Mouse (Mus musculus) MEL (cell line): ENCODE results near the gene Tbc1d20.

Experiments
- BHLHE40 ChIP-seq: IDR thresholded peaks from 2 replicates; pipeline ENCODE4 v1.6.1; 2012; ENCODE audit warnings: low read depth, mild to moderate bottlenecking, inconsistent platforms, low read length, improper control_type of control experiment, borderline replicate concordance
- CTCF ChIP-seq, 3 experiments: IDR thresholded peaks in 2 of 3; conservative IDR thresholded peaks in 1 of 3; 2 replicates each; pipeline ENCODE4 v1.5.1; 2011 to 2012; ENCODE audit warnings: low read length in 3 of 3, low read depth in 2 of 3, mild to moderate bottlenecking in 2 of 3, improper control_type of control experiment in 1 of 3, inconsistent platforms in 1 of 3, mixed read lengths in 1 of 3, moderate library complexity in 1 of 3; ENCODE audit not compliant: control insufficient read depth in 1 of 3, insufficient read depth in 1 of 3, poor library complexity in 1 of 3, severe bottlenecking in 1 of 3
- ELF1 ChIP-seq: IDR thresholded peaks from 2 replicates; pipeline ENCODE4 v1.6.1; 2014; ENCODE audit warnings: low read depth, mild to moderate bottlenecking, inconsistent platforms, low read length, improper control_type of control experiment, moderate library complexity
- EP300 ChIP-seq, 2 experiments: IDR thresholded peaks; 2 replicates each; pipeline ENCODE4 v1.6.1; 2011; ENCODE audit warnings: improper control_type of control experiment in 2 of 2, low read length in 2 of 2, low read depth in 1 of 2, mild to moderate bottlenecking in 1 of 2
- GATA1 ChIP-seq: IDR thresholded peaks from 2 replicates; pipeline ENCODE4 v1.6.1; 2011; ENCODE audit warnings: low read depth, low read length, improper control_type of control experiment
- MAX ChIP-seq: IDR thresholded peaks from 2 replicates; pipeline ENCODE4 v1.6.1; 2011; ENCODE audit warnings: low read length, improper control_type of control experiment
- POLR2A ChIP-seq, 2 experiments: IDR thresholded peaks; 2 replicates each; pipeline ENCODE4 v1.6.1; 2011 to 2012; ENCODE audit warnings: low read length in 2 of 2, mild to moderate bottlenecking in 2 of 2, control low read depth in 1 of 2, improper control_type of control experiment in 1 of 2, low read depth in 1 of 2, moderate library complexity in 1 of 2; ENCODE audit not compliant: control insufficient read depth in 1 of 2, insufficient read depth in 1 of 2, poor library complexity in 1 of 2
- SMC3 ChIP-seq: IDR thresholded peaks from 2 replicates; pipeline ENCODE4 v1.6.1; 2011; ENCODE audit warnings: low read depth, low read length, improper control_type of control experiment
- UBTF ChIP-seq: IDR thresholded peaks from 2 replicates; pipeline ENCODE4 v1.6.1; 2012; ENCODE audit warnings: low read depth, mild to moderate bottlenecking, inconsistent platforms, low read length, improper control_type of control experiment, moderate library complexity, borderline replicate concordance; ENCODE audit not compliant: insufficient read depth

GRCm38 (mm10) chr2:152273639-152274038 is 20.0 kb upstream of the Tbc1d20 start:
- TF ChIP-seq CTCF (IDR thresholded peaks at IDR 0.05 in 2 of 3, conservative IDR thresholded peaks at IDR 0.05 in 1 of 3; ENCODE audit: control insufficient read depth in 1 of 3, insufficient read depth in 1 of 3, low read depth in 2 of 3, low read length in 3 of 3, poor library complexity in 1 of 3, severe bottlenecking in 1 of 3) (peak in 2 of 3 experiments; percentile 31 to 52; a peak in 3 of 6 replicates), POLR2A (IDR thresholded peaks at IDR 0.05; ENCODE audit: control insufficient read depth in 1 of 2, insufficient read depth in 1 of 2, low read depth in 1 of 2, low read length in 2 of 2, poor library complexity in 1 of 2) (no peak), ELF1 (no peak), EP300 (IDR thresholded peaks at IDR 0.05; ENCODE audit: low read depth in 1 of 2, low read length in 2 of 2) (no peak), UBTF (no peak), MAX (no peak), GATA1 (no peak), SMC3 (peak; percentile 43), BHLHE40 (no peak)
